Mouse (Mus musculus): ENCODE data around the gene Sec24a.
A peak's percentile ranks its signal among the peaks of the same experiment; 100 is the strongest.
"Not testable (repeated sequence)": the region's sequence is repeated elsewhere in the genome, so short reads cannot be mapped to it uniquely, and the experiment has no call there.

The Sec24a gene

DNA sequence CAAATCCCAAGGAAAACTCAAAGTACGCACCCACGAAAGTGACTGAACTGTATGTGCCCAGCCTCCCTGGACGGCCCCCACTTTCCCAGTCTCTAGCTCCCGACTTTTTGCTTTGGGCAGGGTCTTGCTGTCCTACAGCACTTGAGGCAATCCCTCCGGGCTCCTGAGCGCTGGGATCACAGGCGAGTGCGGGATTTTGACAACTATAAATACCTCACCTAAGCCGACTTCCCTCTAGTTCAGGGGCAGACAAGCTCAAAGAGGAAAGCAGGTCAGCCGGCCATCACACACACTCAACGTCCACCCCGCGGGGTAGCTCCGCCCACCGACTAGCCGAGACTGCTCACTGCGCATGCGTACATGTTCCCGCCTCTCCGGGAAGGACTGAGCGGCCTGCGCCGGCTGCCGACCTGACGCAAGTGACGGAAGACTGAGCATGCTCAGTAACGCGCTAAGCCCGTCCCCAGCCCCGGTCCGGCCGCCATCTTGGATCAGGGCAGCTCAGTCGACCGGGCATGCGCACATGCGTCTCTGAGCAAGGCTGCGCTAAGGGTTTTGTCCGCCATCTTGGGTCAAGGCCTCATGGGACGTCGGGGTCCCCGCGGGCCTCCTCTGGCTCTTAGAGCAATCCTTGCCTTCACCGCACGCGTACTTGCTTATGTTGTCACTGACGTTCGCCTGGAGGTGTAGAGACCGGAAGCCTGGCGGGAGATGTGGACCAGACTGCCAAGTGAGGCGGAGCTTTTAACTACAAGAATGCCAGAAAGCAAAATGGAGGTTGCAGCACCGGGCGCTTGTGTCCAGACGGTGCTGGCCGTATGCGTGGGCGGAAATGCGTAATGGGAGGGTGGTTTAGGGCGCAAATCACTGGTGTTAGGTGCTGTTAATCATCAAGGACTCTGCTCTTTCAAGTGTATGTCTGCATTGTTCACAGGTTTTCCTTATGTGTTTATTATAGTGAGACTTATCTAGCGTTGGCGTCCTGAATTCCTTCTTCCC is 74.8 kb downstream of the Sec24a start, which contains the start of gene 0610009B22Rik:
Gene 0610009B22Rik (minus strand): TSS at position 545 of the 999 bp plus-strand sequence.
- peak; percentile 98 to 100 for DNase-seq (ENCODE audit: low spot score in 2 of 2)

DNA sequence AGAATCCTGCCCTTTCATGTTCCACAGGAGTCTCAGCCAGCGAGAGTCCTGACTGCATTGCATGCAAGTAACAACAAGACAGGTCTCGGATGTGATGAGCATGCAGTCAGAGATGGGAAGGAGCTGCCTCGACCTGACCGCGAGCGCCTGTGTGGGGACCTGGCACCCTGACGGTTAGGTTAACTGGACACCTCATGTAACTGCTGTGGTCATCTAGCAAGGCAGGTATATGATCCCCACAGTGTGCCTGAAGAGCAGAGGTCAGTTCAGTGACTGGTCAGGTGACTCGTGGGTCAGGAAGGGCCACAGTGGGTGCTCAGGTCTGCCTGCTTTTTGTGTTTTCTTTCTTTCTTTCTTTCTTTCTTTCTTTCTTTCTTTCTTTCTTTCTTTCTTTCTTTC is 81.5 kb downstream of the Sec24a start:
- no peak for DNase-seq (ENCODE audit: low spot score in 2 of 2)

DNA sequence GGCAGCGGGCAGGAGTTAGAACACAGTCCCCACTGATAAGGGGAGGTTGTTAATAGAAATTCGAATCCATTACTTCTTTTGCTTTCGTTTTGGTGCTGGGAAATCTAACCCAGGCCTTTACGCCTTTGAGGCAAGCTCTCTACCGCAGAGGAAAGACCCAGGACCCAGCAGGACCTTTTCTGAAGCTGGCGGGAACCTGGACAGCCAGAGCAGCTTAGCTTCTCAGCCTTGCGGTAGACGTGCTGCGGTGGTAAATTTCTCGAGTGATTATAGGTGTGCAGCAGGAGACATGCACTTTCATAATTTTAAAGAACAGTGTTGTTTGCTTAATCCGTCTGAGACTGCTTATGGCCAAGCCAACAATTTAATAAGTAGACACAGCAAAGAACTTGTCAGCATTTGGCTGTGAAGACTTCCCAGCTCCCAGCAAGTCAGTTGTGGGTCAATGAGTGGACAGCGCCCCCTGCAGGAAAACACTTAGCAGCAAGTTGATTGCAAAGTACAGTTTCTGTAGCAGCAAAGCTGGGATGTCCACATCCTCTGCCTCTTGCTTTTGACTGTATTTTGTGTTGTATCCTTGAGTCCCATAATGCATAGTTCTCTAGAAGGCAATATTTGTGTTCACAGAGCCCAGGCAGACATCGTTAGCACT is 82.0 kb downstream of the Sec24a start:
- peak; percentile 75 to 87 for DNase-seq (ENCODE audit: low spot score in 2 of 2)

DNA sequence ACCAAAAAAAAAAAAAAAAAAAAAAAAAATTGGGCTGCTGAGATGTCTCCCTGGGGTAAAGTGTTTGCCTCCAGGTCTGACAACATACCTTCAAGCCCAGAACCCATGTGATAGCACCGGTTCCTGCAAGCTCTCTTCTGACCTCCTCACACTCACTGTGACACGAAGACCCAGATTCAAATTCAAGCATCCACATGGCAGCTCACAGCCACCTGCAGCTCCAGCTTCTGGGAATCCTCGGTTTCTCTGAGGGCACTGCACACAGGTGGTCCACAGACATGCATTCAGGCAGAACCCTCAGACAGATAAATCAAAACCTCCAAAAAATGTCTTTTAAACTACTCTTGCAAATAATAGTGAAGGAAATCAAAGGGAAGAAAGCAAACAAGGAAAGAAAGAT is 84.0 kb downstream of the Sec24a start:
- no peak for DNase-seq (ENCODE audit: low spot score in 2 of 2)

DNA sequence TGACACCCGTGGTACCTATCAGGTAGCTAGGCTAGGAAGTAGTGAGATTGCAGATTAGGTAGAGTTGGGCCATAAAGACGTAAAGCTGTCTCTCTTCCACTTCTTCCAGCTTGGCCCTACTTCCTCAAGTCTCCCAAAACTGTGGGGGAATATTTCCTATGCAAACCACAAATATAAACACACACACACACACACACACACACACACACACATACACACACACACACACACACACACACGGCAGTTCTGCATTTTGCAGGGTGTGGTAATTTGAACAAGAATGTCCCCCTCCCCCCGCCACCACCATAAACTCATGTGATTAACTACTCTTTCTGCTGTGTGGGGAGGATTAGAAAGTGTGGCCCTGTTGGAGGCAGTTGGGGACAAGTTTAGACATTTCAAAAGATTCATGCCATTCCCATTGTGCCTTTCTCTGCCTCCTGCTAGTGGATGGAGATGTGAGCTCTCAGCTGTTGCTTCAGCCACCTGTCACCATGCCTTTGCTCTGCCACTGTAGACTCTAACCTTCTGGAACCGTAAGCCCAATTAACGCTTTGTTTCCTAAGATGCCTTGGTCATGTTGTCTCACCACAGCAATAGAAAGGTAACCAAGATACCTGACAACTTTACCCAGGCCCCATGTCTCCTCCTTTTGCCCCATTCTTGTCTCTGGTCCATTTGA is 85.6 kb downstream of the Sec24a start:
- no peak for DNase-seq (ENCODE audit: low spot score in 2 of 2)

DNA sequence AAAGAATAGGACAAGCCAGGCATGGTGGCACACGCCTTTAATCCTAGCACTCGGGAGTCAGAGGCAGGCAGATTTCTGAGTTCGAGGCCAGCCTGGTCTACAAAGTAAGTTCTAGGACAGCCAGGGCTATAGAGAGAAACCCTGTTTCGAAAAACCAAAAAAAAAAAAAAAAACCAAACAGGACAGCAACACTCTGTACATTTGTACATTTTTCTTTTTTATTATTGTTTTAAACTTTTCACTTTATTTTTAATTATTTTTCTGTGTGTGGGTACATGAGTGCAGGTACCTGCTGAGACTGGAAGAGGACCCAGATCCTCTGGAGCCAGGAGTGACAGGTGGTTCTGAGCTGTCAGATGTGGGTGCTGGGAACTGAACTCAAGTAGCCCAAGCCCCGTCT is 88.0 kb downstream of the Sec24a start:
- DNase-seq (ENCODE audit: low spot score in 2 of 2), result no peak

DNA sequence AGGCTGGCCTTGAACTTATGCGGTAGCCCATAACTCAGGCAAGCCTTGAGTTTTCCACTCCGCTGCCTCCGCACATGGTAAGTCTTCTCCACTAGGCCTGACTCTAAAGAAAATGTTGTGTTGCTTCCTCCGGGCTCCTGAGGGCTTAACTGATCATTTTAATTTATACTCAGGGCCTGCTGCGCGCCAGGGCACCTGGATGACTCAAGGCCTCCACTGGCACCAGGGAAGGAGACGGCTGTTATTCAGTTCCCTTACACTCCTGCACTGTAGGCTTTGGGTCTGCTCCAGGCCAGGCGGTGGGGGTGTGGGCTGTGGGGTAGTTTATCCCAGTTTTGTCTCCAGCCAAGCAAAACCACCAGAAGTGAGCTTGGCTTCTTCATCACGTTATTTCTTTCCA is 90.1 kb downstream of the Sec24a start:
- no peak for DNase-seq (ENCODE audit: low spot score in 2 of 2)

DNA sequence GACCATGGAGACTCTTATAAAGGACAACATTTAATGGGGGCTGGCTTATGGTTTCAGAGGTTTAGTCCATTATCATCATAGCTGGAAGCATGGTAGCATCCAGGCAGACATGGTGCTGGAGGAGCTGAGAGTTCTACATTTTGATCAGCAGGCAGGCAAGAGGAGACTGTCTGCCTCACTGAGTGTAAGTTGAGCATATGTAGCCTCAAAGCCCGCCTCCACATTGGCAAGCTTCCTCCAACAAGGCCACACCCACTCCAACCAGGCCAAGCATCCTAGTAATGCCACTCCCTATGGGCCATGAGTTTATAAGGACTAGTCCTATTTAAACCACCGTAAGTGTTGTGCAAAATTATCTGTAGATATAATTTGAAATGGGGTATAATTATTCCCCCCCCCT is 92.1 kb downstream of the Sec24a start:
- no peak for DNase-seq (ENCODE audit: low spot score in 2 of 2)

DNA sequence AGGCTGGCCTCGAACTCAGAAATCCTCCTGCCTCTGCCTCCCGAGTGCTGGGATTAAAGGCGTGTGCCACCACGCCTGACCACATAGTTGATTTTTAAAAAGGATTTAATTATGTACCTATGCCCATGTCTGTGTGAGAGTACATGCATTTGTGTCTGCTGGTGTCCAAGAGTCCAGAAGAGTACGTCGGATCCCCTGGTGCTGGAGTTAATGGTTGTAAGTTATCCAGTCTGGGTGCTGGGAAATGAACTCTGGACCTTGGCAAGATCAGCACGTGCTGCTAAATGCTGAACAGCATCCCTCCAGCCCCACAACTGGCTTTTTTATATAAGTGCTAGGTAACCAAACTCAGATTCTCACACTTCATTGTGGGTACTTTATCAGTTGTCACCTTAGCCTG is 92.6 kb downstream of the Sec24a start:
- no peak for DNase-seq (ENCODE audit: low spot score in 2 of 2)

DNA sequence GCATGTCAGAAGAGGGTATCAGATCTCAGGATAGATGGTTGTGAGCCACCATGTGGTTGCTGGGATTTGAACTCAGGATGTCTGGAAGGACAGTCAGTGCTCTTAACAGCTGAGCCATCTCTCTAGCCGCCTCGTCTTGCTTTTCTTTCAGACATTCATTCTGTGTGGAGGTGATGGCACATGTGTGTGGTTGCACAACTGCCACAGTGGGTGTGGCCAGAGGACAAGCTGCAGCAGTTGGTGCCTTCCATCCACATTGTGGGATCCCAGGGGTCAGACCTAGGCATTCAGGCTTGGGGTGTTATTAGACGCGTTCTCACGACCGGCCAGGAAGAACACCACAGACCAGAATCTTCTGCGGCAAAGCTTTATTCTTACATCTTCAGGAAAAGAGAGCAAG is 98.7 kb downstream of the Sec24a start:
- not testable (repeated sequence) for DNase-seq (ENCODE audit: low spot score in 2 of 2)

DNA sequence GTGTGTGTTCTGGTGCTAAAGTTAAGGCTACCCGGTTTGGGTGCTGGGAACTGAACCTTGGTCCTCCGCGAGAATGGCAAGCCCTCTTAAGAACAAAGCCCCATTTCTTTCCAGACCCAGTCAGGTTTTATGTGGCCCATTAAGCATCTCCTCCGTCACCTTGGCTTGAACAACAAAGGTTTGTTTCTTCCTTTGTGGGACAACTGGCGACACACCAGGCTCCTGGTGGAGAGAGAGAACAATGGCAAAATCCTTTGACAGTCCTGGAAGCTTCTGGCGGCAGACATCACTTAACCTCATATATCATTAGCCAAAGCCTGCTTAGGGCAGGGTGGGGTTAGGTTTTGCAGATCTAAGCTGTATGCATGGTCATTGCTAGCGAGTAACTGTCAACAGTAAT is 100.8 kb downstream of the Sec24a start:
- DNase-seq (ENCODE audit: low spot score in 2 of 2), result no peak

DNA sequence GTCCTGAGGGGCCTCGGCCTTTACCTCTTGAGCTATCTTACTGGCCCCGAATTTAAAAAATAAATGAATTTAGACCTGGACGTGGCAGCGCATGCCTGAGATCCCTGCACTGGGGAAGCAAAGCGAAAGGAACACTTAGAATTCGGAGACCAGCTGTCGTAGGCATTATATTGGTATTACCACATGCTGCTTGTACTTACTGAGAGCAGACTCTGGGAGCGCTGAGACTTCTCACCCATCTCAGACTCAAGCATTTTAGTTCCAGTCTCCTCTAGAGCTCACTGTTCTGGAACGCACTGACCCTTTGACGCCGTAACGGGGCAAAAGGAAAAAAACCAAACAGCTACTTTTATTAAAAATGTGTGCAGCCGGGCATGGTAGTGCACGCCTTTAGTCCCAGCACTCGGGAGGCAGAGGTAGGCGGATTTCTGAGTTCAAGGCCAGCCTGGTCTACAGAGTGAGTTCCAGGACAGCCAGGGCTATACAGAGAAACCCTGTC is 101.5 kb downstream of the Sec24a start:
- DNase-seq (ENCODE audit: low spot score in 2 of 2), result no peak

DNA sequence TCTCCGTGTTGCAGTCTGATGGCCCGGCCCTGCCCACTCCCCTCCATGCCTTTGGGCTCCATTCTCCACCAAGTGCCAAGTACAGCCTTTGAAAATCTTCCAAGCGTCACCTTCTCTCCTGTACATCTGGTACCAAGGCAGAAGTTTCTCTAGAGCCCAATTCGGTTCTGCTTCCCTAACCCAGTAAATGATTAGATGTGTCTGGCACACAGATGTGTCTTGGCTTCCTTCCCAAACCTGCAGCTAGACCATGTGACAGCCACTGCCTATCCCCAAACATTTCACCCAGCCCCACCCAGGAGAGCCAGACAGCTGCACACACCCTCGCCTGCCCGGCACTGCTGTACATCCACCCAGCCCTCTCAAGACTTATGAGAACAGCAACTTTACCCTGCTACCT is 104.7 kb downstream of the Sec24a start:
- no peak for DNase-seq (ENCODE audit: low spot score in 2 of 2)

DNA sequence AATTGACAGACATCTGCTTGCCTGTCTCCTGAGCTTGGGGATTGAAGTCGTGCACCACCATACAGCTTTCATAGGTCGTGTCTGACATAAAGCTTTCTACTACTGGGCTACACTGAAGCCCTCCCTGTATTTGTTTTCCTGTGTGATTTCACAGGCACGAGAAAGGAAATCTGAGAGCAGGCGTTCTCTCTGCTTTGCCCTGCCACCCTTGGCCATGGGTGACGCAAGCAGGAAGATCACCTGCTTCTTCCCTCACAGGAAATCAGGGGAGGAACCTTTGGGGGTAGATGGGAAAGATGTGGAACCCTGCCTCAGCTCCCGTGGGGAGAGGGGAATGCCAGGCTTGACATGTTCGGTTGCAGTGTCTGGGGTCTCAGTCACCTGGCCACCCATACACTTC is 105.1 kb downstream of the Sec24a start:
- no peak for DNase-seq (ENCODE audit: low spot score in 2 of 2)

DNA sequence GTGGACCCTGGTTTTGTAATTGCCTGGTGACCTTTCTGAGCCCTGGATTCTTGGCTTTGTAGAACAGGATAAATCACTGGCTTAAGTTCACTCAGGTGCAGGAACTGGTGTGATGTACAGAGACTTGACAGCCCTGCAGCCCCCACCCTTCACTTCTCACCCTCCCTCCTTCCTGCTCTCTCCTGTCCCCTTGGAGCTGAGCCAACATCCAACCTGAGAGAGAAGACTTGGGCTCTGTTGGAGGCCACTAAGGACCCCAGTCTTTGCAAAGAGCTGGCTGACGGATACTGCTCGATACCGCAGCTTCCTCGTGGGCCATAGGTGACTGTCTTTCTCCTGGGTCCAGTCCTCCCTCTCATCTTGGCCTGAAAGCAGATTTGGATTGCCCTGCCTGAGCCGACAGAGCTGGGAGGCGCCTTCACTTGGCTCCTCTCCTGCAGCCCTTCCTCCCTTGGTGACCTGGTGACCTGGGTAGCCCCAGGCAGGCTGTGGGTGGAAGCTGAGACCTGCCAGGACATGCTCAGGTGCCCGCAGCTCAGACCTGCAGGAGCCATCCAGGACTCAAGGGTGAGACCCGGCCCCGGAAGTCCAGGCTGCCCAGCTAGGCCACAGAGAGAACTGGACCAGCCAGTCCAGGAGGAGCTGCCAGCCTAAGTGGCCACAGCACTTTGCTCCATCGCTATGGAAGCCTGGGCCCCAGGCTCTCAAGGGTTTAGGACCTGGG is 106.5 kb downstream of the Sec24a start:
- DNase-seq (ENCODE audit: low spot score in 2 of 2), result no peak

DNA sequence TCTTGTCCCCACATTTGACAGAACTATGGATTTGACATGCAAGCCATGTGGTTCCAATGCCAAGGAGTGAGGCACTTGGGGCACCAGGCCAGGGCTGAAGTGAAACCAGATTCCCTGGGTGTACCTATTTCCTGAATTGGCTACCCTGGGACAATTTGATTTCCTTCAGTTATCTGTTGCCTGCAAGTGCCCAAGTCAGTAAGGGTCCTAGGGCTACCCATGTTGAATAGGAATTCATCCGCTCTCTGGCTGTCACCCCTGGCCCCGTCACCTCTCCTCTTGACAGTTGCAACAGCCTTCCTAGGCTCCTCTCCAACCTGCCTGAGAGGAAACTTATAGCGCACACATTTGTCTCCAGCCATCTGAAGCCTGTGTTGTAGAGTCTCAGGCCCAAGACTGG is 108.5 kb downstream of the Sec24a start:
- no peak for DNase-seq (ENCODE audit: low spot score in 2 of 2)

DNA sequence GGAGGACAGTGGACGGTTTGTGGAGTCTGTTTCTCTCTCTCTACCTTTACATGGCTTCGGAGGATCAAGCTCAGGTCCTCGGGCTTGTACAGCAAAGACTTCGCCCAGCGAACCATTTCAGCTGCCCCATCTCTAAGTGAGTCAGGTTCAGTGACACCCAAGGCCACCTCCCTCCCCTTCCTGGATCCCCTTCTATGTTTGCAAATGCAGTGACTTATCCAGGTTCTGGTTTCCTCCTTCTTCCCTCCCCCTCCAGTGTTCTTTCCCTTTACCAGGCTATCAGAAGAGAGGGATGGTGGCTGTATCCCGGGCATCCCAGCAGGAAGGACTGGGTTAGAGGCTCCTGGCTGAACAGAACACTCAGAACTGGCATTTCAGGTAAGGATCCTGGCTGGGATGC is 109.7 kb downstream of the Sec24a start:
- no peak for DNase-seq (ENCODE audit: low spot score in 2 of 2)

DNA sequence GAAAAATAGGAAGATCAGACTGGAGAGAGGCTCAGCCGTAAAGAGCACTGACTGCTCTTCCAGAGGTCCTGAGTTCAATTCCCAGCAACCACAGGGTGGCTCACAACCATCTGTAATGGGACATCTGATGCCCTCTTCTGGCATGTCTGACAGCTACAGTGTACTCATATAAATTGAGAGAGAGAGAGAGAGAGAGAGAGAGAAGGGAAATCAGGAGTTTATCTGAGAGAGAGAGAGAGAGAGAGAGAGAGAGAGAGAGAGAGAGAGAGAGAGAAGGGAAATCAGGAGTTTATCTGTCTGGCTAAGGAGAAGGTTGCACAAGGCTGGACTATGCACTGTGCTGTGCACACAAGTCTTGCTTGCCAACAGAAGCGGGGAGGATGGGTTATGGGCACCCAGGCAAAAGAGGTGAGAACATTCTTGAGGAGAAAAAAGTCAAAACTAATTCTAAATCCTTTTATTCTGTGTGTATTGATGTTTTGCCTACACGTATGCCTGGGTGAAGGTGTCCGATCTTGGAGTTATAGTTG is 110.5 kb downstream of the Sec24a start:
- no peak for DNase-seq (ENCODE audit: low spot score in 2 of 2)

DNA sequence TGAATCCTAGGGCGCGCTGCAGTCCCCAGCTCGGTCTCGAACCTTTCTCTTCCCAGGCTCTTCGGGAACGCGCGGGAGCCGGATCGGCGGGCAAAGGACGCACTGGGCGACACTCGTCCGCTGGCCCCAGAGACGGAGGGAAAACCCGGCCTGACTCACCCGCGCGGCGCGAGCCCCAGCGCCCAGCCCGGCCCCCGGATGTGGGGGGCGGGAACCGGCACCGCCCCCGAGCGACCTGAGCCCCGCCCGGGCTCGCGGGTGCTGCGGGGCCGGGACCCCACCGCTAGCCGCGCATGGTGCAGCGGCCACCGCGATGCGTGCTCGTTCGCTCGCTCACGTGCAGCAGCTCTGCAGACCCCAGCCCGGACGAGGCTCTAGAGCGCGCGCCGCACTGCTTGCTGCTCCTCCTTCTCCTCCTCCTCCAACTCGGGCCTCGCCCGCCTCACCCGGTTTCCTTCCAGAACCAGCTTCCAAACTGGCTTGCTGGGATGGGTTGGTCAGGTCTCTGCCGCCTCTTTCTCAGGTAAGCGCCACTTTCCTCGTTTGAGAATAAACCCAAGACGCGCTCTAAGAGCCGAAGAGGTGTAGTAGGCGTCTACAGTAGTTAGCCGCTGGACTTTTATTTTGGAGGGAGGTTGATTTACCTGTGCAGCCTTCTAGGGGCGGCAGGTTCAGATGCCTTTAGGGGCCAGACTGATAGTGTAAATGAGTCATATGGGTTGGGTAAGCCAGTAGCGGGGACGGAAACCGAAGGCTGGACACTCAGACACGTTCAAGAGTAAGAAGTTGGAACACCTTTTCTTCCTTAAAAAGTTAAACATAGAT is 112.5 kb downstream of the Sec24a start, which contains the start of the genes N4bp3 and D930048N14Rik:
Gene N4bp3 (minus strand): TSS at position 152 of the 825 bp plus-strand sequence.
Gene D930048N14Rik (plus strand): TSS at position 264 of the 825 bp plus-strand sequence.
- no peak for DNase-seq (ENCODE audit: low spot score in 2 of 2)

DNA sequence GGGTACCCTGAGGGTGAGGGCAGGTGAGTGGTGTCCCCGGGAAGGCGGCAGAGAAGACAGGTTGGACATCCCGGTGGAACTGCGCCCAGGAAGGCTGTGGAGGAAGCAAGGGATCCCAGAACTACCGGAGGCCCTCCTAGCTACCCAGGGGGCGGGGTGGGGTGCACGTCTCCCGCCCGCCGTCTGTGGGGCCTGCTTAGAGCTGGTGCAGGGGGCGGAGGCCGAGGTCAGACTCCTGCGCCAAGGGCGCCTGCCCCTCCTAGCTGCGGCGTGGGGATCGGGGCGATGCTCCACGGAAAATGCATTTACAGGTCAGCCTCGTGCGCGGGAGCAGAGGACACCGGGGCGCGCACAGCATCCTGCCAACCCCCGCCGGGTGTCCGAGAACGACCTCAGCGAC is 113.2 kb downstream of the Sec24a start:
- no peak for DNase-seq (ENCODE audit: low spot score in 2 of 2)

Measured in frontal cortex, postnatal 25 days (tissue).